Mouse (Mus musculus) E14TG2a.4 (cell line): ENCODE measurements around the gene Atf6b.
A peak's percentile ranks its signal among the peaks of the same experiment; 100 is the strongest.

Experiments used
- H3K27me3 ChIP-seq: 2 replicates; pipeline ENCODE4 v1.6.1; 2014; ENCODE audit warnings: low read length, control low read depth; ENCODE audit not compliant: insufficient read depth
- H3K36me3 ChIP-seq: 2 replicates; pipeline ENCODE4 v1.6.1; 2014; ENCODE audit warnings: low read length, control low read depth; ENCODE audit not compliant: insufficient read depth
- H3K4me1 ChIP-seq: replicated peaks from 2 replicates; pipeline ENCODE4 v1.6.1; 2014; ENCODE audit warnings: low read depth, low read length, control low read depth
- H3K4me3 ChIP-seq: replicated peaks from 2 replicates; pipeline ENCODE4 v1.5.1; 2014; ENCODE audit warnings: mild to moderate bottlenecking, low read length
- H3K9me3 ChIP-seq: 2 replicates; pipeline ENCODE4 v1.6.1; 2014; ENCODE audit warnings: low read length, control low read depth
- CTCF ChIP-seq: conservative IDR thresholded peaks from 2 replicates; pipeline ENCODE4 v1.5.1; 2014; ENCODE audit warnings: low read length
- NANOG ChIP-seq: IDR thresholded peaks from 2 replicates; pipeline ENCODE4 v1.6.1; 2014; ENCODE audit warnings: borderline replicate concordance, low read length, mixed read lengths
- POU5F1 ChIP-seq: IDR thresholded peaks from 2 replicates; pipeline ENCODE4 v1.6.1; 2014; ENCODE audit warnings: low read length, borderline replicate concordance

The Atf6b gene

GRCm38 (mm10) chr17:34655581-34655991 lies 8.6 kb downstream of the Atf6b start:
- no peak overlapping the region for H3K4me3 ChIP-seq
- H3K27me3 ChIP-seq = peaks cover 21% of the 10 kb centered on the region
- H3K9me3 ChIP-seq = no peaks in the 10 kb centered on the region
- H3K4me1 ChIP-seq = peaks cover 65% of the 10 kb centered on the region
- TF ChIP-seq POU5F1 (no peak), NANOG (no peak), CTCF (no peak)
- peaks cover 55% of the 10 kb centered on the region for H3K36me3 ChIP-seq

DNA sequence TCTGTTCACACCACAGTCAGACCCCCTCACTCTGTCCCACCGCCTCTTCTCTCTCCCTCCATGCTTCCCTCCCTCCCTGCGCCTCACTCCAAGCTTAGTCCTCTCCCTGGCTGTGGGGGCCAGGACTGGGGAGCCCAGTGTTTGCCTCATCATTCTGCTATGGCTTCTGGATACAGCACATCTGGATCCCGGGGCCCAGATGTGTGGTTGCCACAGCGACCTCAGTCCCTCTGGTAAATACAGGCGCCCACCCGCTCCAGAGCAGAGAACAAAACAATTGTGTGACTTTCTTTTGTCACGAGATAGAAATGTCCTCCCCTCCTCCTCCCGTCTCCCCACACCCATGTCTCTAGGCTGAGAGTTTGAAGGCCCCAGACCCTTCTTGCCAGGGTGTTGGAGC lies 9.7 kb downstream of the Atf6b start:
- Histone ChIP-seq H3K4me3 (no peak overlapping the region), H3K36me3 (peaks cover 44% of the 10 kb centered on the region), H3K9me3 (no peaks in the 10 kb centered on the region), H3K27me3 (peaks cover 27% of the 10 kb centered on the region), H3K4me1 (peaks cover 65% of the 10 kb centered on the region)
- TF ChIP-seq POU5F1 (no peak), CTCF (no peak), NANOG (no peak)

DNA sequence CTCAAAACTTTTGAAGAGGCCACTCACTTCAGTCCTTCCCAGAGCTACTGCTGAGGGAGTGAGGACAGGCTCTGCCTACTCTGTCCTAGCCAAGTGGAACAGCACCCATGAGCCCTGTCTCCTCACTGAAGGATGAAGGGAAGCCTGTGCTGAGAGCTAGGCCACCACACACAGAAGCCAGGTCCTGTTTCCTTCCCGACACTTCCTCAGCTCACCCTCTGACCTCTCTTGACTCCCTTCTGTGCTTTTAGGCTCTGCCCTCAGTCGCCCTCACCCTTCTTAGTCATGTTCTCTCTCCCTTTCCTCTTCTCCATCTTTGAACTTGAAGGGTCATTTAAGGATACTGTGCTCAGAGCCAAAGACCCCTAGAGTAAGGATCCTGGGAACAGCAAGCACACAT lies 10.3 kb downstream of the Atf6b start:
- no peaks in the 10 kb centered on the region for H3K9me3 ChIP-seq
- peaks cover 28% of the 10 kb centered on the region for H3K27me3 ChIP-seq

DNA sequence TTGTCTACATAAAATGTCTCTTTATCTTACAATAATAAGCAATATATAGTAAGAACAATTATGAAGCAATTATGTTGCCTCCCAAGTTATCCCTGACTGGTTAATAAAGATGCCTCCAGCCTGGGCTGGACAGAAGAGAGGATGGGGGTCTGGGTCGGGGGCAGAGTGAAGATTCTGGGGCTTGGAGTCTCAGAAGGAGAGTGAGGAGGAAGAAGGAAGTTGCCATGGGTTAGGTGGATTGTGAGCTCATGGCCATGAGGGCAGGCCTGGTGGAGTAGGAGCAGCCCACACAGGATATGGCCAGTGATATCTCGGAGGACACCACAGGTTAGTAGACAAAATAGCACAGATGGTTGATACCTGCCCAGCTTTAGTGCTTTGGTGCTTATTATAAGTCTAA lies 11.2 kb downstream of the Atf6b start:
- Histone ChIP-seq H3K4me1 (peaks cover 65% of the 10 kb centered on the region), H3K36me3 (peaks cover 30% of the 10 kb centered on the region), H3K4me3 (no peak overlapping the region), H3K27me3 (peaks cover 35% of the 10 kb centered on the region), H3K9me3 (no peaks in the 10 kb centered on the region)
- no peak for TF ChIP-seq CTCF
- TF ChIP-seq NANOG = no peak
- TF ChIP-seq POU5F1 = no peak

More for the DNA sequence above, 10.3 kb downstream of the Atf6b start:
- Histone ChIP-seq H3K4me1 (peaks cover 63% of the 10 kb centered on the region), H3K36me3 (peaks cover 38% of the 10 kb centered on the region), H3K4me3 (no peak overlapping the region)
- TF ChIP-seq POU5F1 (no peak), NANOG (no peak), CTCF (no peak)

DNA sequence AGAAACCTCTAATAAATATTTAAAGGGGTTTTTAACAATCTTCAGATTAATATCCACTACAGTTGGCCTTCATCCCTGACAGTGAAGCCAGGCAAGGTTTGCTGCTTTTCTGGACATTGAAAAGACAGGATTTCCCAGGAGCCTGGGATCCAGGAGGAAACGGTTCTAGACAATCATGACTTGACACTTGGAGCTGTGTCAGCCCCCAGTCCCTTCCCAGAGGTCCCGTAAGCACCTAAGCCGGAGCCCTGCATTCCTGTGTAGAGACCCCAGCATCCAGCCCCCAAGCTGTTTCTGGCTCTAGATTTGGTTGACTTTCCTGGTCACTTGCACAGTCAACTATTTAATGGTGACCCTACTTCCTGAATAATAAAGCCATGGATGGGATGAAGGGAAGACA lies 11.6 kb downstream of the Atf6b start:
- Histone ChIP-seq H3K36me3 (peaks cover 25% of the 10 kb centered on the region), H3K27me3 (peaks cover 40% of the 10 kb centered on the region), H3K4me1 (peaks cover 61% of the 10 kb centered on the region), H3K4me3 (no peak overlapping the region), H3K9me3 (no peaks in the 10 kb centered on the region)
- TF ChIP-seq CTCF (no peak), POU5F1 (no peak), NANOG (no peak)

DNA sequence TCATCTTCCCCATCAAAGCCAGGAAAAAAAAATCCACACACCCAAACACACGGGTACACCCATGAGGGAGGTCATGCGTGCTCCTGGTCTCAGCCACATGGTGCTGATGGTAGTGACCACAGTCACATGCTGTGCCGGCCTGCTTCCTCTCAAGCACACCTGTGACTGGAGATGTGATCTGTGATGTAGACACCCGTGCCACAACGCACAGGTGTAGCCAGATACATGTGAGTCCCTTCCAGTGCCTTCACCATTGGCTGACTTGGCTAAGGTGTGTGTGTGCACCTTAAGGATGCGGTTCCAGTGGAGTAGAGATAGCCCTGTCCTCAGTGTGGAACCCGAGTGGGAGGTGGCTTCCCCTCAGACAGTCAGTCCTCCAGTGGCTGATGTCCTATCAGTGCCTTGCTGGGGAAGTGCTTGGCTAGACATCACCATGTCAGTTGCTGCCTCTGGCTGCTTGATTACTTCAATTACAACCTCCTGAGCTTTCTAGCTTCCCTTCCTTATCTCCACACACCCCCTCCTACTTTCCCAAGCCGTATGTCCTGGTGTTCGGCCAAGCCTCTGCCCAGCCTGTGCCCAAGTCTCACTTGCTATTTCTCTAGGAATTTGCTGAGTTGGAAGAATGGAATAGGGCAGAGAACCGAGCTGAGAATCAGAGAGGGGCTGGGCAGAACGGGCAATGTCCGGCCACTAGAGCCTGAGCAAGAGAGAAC lies 12.4 kb downstream of the Atf6b start:
- Histone ChIP-seq H3K4me1 (peaks cover 55% of the 10 kb centered on the region), H3K9me3 (no peaks in the 10 kb centered on the region), H3K27me3 (peaks cover 46% of the 10 kb centered on the region), H3K4me3 (no peak overlapping the region), H3K36me3 (peaks cover 18% of the 10 kb centered on the region)
- no peak for TF ChIP-seq POU5F1
- no peak for TF ChIP-seq NANOG
- no peak for TF ChIP-seq CTCF

GRCm38 (mm10) chr17:34659897-34660214 lies 12.9 kb downstream of the Atf6b start:
- Histone ChIP-seq H3K36me3 (peaks cover 13% of the 10 kb centered on the region), H3K27me3 (peaks cover 49% of the 10 kb centered on the region), H3K4me3 (no peak overlapping the region), H3K4me1 (peaks cover 52% of the 10 kb centered on the region), H3K9me3 (no peaks in the 10 kb centered on the region)
- TF ChIP-seq NANOG = no peak
- TF ChIP-seq CTCF = no peak
- TF ChIP-seq POU5F1 = no peak

- Histone ChIP-seq H3K27me3 (peaks cover 53% of the 10 kb centered on the region), H3K36me3 (peaks cover 8% of the 10 kb centered on the region), H3K4me3 (peak overlapping the region; percentile 41), H3K4me1 (peaks cover 47% of the 10 kb centered on the region), H3K9me3 (no peaks in the 10 kb centered on the region)
- TF ChIP-seq POU5F1 = no peak
- no peak for TF ChIP-seq NANOG
- TF ChIP-seq CTCF = no peak
These were observed 13.4 kb downstream of the Atf6b start for GRCm38 (mm10) chr17:34660259-34660820.

GRCm38 (mm10) chr17:34661121-34661591 lies 14.2 kb downstream of the Atf6b start:
- peaks cover 39% of the 10 kb centered on the region for H3K4me1 ChIP-seq
- no peak for TF ChIP-seq NANOG
- no peak for TF ChIP-seq POU5F1
- no peak for TF ChIP-seq CTCF
- peaks cover 53% of the 10 kb centered on the region for H3K27me3 ChIP-seq
- H3K36me3 ChIP-seq = no peaks in the 10 kb centered on the region
- peak overlapping the region; percentile 41 for H3K4me3 ChIP-seq
- no peaks in the 10 kb centered on the region for H3K9me3 ChIP-seq

DNA sequence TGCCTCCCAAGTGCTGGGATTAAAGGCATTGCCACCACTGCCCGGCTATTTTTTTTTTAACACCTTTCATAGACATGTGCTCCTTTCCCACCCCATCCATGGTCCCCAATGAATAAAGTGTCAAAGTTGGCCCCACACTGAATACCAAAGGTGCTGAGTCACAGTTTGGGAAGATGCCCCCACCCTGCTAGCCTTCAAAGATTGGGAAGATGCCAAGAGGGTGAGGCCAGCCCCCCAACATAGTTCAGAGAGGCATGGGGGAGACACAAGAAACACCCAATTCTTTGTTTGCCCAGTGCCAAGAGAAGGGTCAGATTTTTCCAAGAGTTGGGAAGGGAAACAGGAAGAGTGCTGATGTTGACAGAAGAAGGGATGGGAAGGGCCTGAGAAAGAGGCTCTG lies 15.5 kb downstream of the Atf6b start:
- Histone ChIP-seq H3K4me3 (no peak overlapping the region), H3K36me3 (no peaks in the 10 kb centered on the region), H3K27me3 (peaks cover 53% of the 10 kb centered on the region), H3K4me1 (peaks cover 27% of the 10 kb centered on the region), H3K9me3 (no peaks in the 10 kb centered on the region)
- TF ChIP-seq POU5F1 (no peak), NANOG (no peak), CTCF (no peak)
